Mouse (Mus musculus) hindbrain, embryonic 14.5 days (tissue): ENCODE results near the gene Cfap126. TPM values are rescaled to one million over a fixed set of nuclear protein-coding genes. Genes with fewer than 3 reads are reported as not detected.
A peak's percentile ranks its signal among the peaks of the same experiment; 100 is the strongest.
"Not testable (repeated sequence)": the region's sequence is repeated elsewhere in the genome, so short reads cannot be mapped to it uniquely, and the experiment has no call there.

Experiments used
- ATAC-seq: fragments of 200-750 bp; cut with Nextera tagmentation; 2 replicates; pipeline ENCODE4 v1.8.0; 2017; ENCODE audit warnings: moderate number of reproducible peaks, mild to moderate bottlenecking, moderate TSS enrichment, moderate library complexity; ENCODE audit not compliant: low FRiP score
- DNase-seq: peaks from one replicate; pipeline ENCODE4 v3.0.0-alpha.2; 2015; ENCODE audit warnings: low spot score
- H3K27ac ChIP-seq: fragments of 300-500 bp; sonication (generic); 2 replicates; pipeline ENCODE4 v1.5.1; 2014; ENCODE audit warnings: mild to moderate bottlenecking, moderate library complexity
- H3K27me3 ChIP-seq: fragments of 300-500 bp; sonication (generic); 2 replicates; pipeline ENCODE4 v1.6.1; 2014; ENCODE audit warnings: mild to moderate bottlenecking, low read length, mixed read lengths; ENCODE audit not compliant: control insufficient read depth, insufficient read depth
- H3K36me3 ChIP-seq: fragments of 300-500 bp; sonication (generic); replicated peaks from 2 replicates; pipeline ENCODE4 v1.6.1; 2014; ENCODE audit not compliant: control insufficient read depth, insufficient read depth
- H3K4me1 ChIP-seq: fragments of 300-500 bp; sonication (generic); replicated peaks from 2 replicates; pipeline ENCODE4 v1.6.1; 2014; ENCODE audit warnings: antibody characterized with exemption, low read length, mixed read lengths; ENCODE audit not compliant: control insufficient read depth, insufficient read depth
- H3K4me2 ChIP-seq: fragments of 300-500 bp; sonication (generic); replicated peaks from 2 replicates; pipeline ENCODE4 v1.6.1; 2014; ENCODE audit warnings: mild to moderate bottlenecking, moderate library complexity
- H3K4me3 ChIP-seq: fragments of 300-500 bp; sonication (generic); replicated peaks from 2 replicates; pipeline ENCODE4 v1.5.1; 2014; ENCODE audit warnings: mild to moderate bottlenecking, low read length
- H3K9ac ChIP-seq: fragments of 300-500 bp; sonication (generic); 2 replicates; pipeline ENCODE4 v1.6.1; 2014
- H3K9me3 ChIP-seq: fragments of 300-500 bp; sonication (generic); 2 replicates; pipeline ENCODE4 v1.6.1; 2016; ENCODE audit warnings: low read length; ENCODE audit not compliant: control insufficient read depth
- WGBS: fragments of 180-500 bp; shearing (Covaris S2); extraction: QIAGEN DNeasy Blood & Tissue Kit; methylation state at CpG from one replicate; pipeline ENCODE4 v1.1.7; 2014; 5-methylcytosine and 5-hydroxymethylcytosine counted together
- polyA plus RNA-seq: library from polyadenylated mRNA; unstranded; fragments of >200 nt; fragmentation: Nextera tagmentation; extraction: Ambion mirVana; gene quantifications from 2 replicates; pipeline ENCODE4 v1.2.1, GENCODE M21; 2014

Cfap126 gene
- polyA plus RNA-seq, 1 experiment from 2014 or later: 20.3 TPM

DNA sequence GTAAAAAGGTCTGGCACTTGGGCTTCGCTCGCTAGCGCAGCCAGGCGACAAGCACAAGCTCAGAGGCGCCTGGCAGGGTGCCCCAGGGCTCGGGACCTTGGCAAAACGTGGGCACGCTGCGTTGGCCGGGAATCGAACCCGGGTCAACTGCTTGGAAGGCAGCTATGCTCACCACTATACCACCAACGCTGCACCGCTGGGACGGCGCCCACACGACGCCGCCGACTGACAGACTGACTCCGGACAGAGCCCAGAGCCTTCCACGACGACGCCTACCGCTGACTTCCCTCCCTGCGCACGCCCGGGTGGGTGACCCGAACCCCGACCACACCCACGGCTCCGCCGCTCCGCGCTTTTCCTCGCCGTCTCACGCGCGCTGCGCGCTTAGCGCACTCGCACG lies 41.5 kb upstream of the Cfap126 start:
- WGBS: no CpG with 5 or more reads among the region's 45 CpGs
- not testable (repeated sequence) for DNase-seq

DNA sequence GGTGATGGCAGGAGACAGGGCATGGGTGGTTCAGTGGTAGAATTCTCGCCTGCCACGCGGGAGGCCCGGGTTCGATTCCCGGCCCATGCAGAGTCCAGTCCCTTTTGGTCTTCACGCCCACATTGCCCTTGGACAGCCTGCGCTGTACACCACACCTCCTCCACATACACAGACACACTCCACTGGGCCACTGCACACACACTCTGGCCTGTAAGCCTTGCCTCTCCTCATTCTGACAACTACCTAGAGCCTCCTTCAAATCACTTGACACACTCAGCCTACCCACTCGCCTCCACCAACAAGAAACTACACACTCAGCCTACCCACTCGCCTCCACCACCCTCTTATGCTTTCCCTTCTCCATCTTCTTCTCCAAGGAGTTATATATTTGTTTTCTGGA lies 39.4 kb upstream of the Cfap126 start:
- not testable (repeated sequence) for H3K4me2 ChIP-seq, H3K9ac ChIP-seq, H3K27ac ChIP-seq, H3K4me1 ChIP-seq, H3K4me3 ChIP-seq, H3K36me3 ChIP-seq, H3K9me3 ChIP-seq, DNase-seq, ATAC-seq
- 21% methylated on average over 4 of the region's 10 CpGs for WGBS
- H3K27me3 ChIP-seq: peaks cover 30% of the 10 kb centered on the region

More for the DNA sequence above, 41.5 kb upstream of the Cfap126 start:
- not testable (repeated sequence) for H3K27ac ChIP-seq, H3K9me3 ChIP-seq, H3K4me3 ChIP-seq, H3K9ac ChIP-seq, H3K4me2 ChIP-seq, H3K36me3 ChIP-seq, H3K4me1 ChIP-seq
- peaks cover 28% of the 10 kb centered on the region for H3K27me3 ChIP-seq
- peak; percentile 32 for ATAC-seq

DNA sequence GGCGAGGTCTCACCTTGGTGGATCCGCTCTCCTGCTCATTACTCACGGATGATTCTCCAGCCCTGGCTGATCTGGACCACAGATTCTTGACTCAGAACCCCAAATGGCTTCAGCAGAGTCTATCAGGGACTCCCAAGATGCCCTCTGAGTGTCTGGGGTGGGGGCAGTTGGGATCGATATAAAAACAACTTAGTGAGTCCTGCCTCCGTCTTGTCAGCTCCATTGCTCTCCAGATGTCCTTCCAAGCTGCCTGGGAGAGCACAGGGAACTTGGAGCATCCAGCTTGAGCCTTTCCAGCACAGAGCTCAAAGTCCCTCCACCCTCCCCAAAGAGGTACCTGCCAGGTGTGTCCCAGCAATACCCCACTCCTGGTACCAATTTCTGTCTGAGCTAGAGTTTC lies 37.5 kb upstream of the Cfap126 start:
- ATAC-seq, H3K4me1 ChIP-seq, H3K4me2 ChIP-seq, H3K36me3 ChIP-seq, H3K9ac ChIP-seq, H3K9me3 ChIP-seq, DNase-seq, H3K4me3 ChIP-seq, H3K27ac ChIP-seq: not testable (repeated sequence)
- H3K27me3 ChIP-seq: peaks cover 17% of the 10 kb centered on the region
- 59% methylated on average over 3 of the region's 5 CpGs for WGBS

DNA sequence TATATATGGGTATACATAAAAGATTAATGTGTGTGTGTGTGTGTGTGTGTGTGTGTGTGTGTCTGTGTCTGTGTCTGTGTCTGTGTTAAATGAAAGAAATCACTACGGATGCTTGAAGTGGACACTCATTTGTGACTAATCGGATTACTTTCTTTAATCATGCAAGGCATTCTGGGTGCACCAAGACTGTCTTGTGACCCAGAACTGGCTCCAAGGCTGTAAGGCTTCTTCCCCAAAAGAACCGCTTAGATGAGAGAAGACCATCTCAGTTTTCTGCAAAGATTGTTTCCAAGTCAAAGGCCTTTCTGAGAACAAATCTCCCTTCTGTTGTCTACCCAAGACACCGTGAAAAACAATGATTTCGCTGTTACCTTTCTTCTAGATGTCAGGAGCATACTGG lies 36.5 kb upstream of the Cfap126 start:
- H3K36me3 ChIP-seq, H3K4me1 ChIP-seq, H3K27ac ChIP-seq, DNase-seq, H3K9ac ChIP-seq, H3K9me3 ChIP-seq, H3K4me2 ChIP-seq, ATAC-seq, H3K4me3 ChIP-seq: not testable (repeated sequence)
- peaks cover 24% of the 10 kb centered on the region for H3K27me3 ChIP-seq
- 43% methylated on average over 5 of the region's 5 CpGs for WGBS

DNA sequence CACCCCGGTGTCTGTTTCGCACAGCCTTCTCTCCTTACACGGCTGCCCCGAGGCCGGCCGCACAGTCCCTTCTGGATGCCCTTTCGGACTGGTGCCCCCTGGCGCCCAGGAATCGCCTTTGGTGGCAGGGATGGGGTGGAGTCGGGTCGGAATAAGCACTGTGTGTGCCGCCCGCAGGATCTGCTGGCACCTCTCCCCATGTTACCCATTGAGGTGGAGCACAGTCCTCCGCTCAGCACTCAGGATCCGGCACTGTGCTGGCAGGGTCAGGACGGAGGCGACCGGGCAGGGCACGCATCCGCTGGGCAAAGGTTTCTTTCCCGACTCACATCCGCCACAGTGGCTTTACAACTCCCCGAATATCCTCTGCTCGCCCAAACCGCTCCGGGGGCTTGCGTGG lies 35.8 kb upstream of the Cfap126 start:
- WGBS: 3% methylated on average over 17 of the region's 27 CpGs
- not testable (repeated sequence) for H3K9ac ChIP-seq, H3K4me3 ChIP-seq, H3K27ac ChIP-seq, DNase-seq, H3K36me3 ChIP-seq, H3K9me3 ChIP-seq, H3K4me1 ChIP-seq
- H3K27me3 ChIP-seq: peaks cover 24% of the 10 kb centered on the region
- H3K4me2 ChIP-seq: peak overlapping the region; percentile 42
- peak; percentile 18; the same call in 1 of the 2 replicates for ATAC-seq

DNA sequence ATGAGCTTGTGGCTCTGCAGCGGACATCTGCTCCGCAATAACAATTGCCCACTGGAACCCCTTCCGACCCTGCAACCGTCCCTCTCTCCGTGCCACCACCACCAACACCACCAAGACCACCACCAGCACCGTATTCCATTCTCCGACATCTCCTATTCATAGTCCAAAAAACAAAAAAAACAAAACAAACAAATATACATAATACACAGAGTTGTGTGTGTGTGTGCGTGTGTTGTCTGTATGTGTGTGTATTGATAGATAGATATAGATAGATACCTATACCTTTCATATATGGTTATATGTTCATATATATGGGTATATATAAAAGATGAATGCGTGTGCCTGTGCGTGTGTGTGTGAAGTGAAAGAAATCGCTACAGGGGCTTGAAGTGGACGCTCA lies 35.3 kb upstream of the Cfap126 start:
- peak overlapping the region; percentile 42 for H3K4me2 ChIP-seq
- H3K36me3 ChIP-seq, H3K27ac ChIP-seq, H3K4me3 ChIP-seq, ATAC-seq, H3K9me3 ChIP-seq, H3K4me1 ChIP-seq, H3K9ac ChIP-seq: not testable (repeated sequence)
- H3K27me3 ChIP-seq: peaks cover 24% of the 10 kb centered on the region
- WGBS: 22% methylated on average over 12 of the region's 12 CpGs
- peak; percentile 28 for DNase-seq

DNA sequence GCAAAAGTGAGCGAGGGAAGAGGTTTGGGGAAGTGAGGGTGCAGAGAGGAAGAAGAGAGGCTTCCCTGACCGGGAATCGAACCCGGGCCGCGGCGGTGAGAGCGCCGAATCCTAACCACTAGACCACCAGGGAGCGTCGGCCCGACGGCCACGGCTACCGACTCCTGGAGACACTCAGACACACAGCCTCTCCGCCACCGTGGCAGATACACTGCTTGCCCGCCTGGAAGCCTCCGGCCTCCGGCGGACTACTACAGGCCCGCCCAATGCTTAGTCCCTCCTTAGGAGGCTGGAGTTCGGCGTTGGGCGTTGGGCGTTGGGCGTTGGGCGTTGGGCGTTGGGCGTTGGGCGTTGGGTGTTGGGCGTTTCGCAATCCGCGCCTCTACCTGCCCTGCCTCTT lies 34.4 kb upstream of the Cfap126 start:
- peaks cover 17% of the 10 kb centered on the region for H3K27me3 ChIP-seq
- not testable (repeated sequence) for H3K9ac ChIP-seq, H3K36me3 ChIP-seq, H3K4me1 ChIP-seq, H3K4me3 ChIP-seq, H3K27ac ChIP-seq, DNase-seq, H3K4me2 ChIP-seq, H3K9me3 ChIP-seq
- 0% methylated on average over 1 of the region's 35 CpGs for WGBS
- peak; percentile 18; the same call in 1 of the 2 replicates for ATAC-seq

DNA sequence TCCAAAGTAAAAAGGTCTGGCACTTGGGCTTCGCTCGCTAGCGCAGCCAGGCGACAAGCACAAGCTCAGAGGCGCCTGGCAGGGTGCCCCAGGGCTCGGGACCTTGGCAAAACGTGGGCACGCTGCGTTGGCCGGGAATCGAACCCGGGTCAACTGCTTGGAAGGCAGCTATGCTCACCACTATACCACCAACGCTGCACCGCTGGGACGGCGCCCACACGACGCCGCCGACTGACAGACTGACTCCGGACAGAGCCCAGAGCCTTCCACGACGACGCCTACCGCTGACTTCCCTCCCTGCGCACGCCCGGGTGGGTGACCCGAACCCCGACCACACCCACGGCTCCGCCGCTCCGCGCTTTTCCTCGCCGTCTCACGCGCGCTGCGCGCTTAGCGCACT lies 33.9 kb upstream of the Cfap126 start:
- H3K4me3 ChIP-seq, DNase-seq, H3K36me3 ChIP-seq, H3K9ac ChIP-seq, H3K4me2 ChIP-seq, H3K27ac ChIP-seq, H3K9me3 ChIP-seq, H3K4me1 ChIP-seq: not testable (repeated sequence)
- no CpG with 5 or more reads among the region's 43 CpGs for WGBS
- peaks cover 16% of the 10 kb centered on the region for H3K27me3 ChIP-seq
- peak; percentile 19 for ATAC-seq

DNA sequence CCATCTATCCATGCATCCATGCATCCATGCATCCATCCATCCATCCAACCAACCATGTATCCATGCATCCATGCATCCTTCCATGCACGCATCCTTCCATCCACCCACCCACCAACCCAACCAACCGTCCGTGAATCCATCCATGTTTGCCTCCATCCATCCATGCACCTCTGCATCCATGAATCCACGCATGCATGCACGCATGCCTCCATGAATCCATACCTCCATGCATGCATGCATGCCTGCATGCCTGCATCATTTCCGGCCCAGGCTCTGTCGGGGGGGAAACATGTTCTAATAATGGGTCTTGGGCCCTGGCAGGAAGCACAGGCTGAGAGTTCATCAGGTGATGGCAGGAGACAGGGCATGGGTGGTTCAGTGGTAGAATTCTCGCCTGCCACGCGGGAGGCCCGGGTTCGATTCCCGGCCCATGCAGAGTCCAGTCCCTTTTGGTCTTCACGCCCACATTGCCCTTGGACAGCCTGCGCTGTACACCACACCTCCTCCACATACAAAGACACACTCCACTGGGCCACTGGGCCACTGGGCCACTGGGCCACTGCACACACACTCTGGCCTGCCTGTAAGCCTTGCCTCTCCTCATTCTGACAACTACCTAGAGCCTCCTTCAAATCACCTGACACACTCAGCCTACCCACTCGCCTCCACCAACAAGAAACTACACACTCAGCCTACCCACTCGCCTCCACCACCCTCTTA lies 32.0 kb upstream of the Cfap126 start:
- peak; percentile 18 for ATAC-seq
- H3K9me3 ChIP-seq, H3K9ac ChIP-seq, H3K36me3 ChIP-seq, H3K4me1 ChIP-seq, H3K27ac ChIP-seq, H3K4me2 ChIP-seq, H3K4me3 ChIP-seq, DNase-seq: not testable (repeated sequence)
- H3K27me3 ChIP-seq: peaks cover 21% of the 10 kb centered on the region
- 37% methylated on average over 9 of the region's 17 CpGs for WGBS

DNA sequence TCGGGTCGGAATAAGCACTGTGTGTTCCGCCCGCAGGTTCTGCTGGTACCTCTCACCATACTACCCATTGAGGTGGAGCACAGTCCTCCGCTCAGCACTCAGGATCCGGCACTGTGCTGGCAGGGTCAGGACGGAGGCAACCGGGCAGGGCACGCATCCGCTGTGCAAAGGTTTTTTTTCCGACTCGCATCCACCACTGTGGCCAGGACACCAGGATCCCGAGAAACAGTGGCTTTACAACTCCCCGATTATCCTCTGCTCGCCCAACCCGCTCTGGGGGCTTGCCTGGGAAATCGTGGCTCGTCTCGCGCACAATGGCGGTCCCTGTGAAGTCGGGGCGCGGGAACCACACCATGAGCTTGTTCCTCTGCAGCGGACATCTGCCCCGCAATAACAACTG lies 28.0 kb upstream of the Cfap126 start:
- Histone ChIP-seq H3K9me3 (no peaks in the 10 kb centered on the region), H3K36me3 (no peaks in the 10 kb centered on the region), H3K27me3 (peaks cover 24% of the 10 kb centered on the region), H3K9ac (peak overlapping the region; percentile 56), H3K4me3 (peak overlapping the region; percentile 49), H3K27ac (no peak overlapping the region), H3K4me1 (no peaks in the 10 kb centered on the region), H3K4me2 (peak overlapping the region; percentile 83)
- DNase-seq (peak; percentile 43), ATAC-seq (no peak)
- WGBS: under 1% methylated on average over 26 of the region's 26 CpGs
